Mouse (Mus musculus) liver, embryonic 13.5 days (tissue): ENCODE data around the gene Cacnb2. TPM values are rescaled to one million over a fixed set of nuclear protein-coding genes. Genes with fewer than 3 reads are reported as not detected.

Experiments used
- ATAC-seq: fragments of 200-750 bp; cut with Nextera tagmentation; 2 replicates; pipeline ENCODE4 v1.8.0; 2017; ENCODE audit warnings: low read depth, mild to moderate bottlenecking, moderate number of reproducible peaks, moderate library complexity
- DNase-seq: peaks from one replicate; pipeline ENCODE4 v3.0.0; 2022
- H3K27ac ChIP-seq: fragments of 300-500 bp; sonication (generic); 2 replicates; pipeline ENCODE4 v1.5.1; 2015; ENCODE audit warnings: moderate library complexity, mild to moderate bottlenecking, inconsistent platforms
- H3K27me3 ChIP-seq: fragments of 300-500 bp; sonication (generic); 2 replicates; pipeline ENCODE4 v1.6.1; 2015; ENCODE audit warnings: mild to moderate bottlenecking, inconsistent platforms
- H3K36me3 ChIP-seq: fragments of 300-500 bp; sonication (generic); 2 replicates; pipeline ENCODE4 v1.6.1; 2015; ENCODE audit warnings: mild to moderate bottlenecking, inconsistent platforms
- H3K4me1 ChIP-seq: fragments of 300-500 bp; sonication (generic); replicated peaks from 2 replicates; pipeline ENCODE4 v1.6.1; 2015; ENCODE audit warnings: inconsistent platforms
- H3K4me2 ChIP-seq: fragments of 300-500 bp; sonication (generic); 2 replicates; pipeline ENCODE4 v1.6.1; 2015; ENCODE audit warnings: inconsistent platforms, mild to moderate bottlenecking, moderate library complexity
- H3K4me3 ChIP-seq: fragments of 300-500 bp; sonication (generic); replicated peaks from 2 replicates; pipeline ENCODE4 v1.5.1; 2015; ENCODE audit warnings: mild to moderate bottlenecking, inconsistent platforms
- H3K9ac ChIP-seq: fragments of 300-500 bp; sonication (generic); 2 replicates; pipeline ENCODE4 v1.6.1; 2015; ENCODE audit warnings: mild to moderate bottlenecking, inconsistent platforms
- H3K9me3 ChIP-seq: fragments of 300-500 bp; sonication (generic); replicated peaks from 2 replicates; pipeline ENCODE4 v1.6.1; 2016; ENCODE audit warnings: inconsistent platforms
- WGBS: fragments of 180-500 bp; shearing (Covaris S2); methylation state at CpG from one replicate; pipeline ENCODE4 v1.1.7; 2015; ENCODE audit not compliant: insufficient replicate concordance; 5-methylcytosine and 5-hydroxymethylcytosine counted together
- polyA plus RNA-seq: library from polyadenylated mRNA; unstranded; fragments of >200 nt; fragmentation: Nextera tagmentation; extraction: Ambion mirVana; gene quantifications from 2 replicates; pipeline ENCODE4 v1.2.1, GENCODE M21; 2015

Cacnb2 gene
- polyA plus RNA-seq, 1 experiment from 2014 or later = 0.30 TPM

DNA sequence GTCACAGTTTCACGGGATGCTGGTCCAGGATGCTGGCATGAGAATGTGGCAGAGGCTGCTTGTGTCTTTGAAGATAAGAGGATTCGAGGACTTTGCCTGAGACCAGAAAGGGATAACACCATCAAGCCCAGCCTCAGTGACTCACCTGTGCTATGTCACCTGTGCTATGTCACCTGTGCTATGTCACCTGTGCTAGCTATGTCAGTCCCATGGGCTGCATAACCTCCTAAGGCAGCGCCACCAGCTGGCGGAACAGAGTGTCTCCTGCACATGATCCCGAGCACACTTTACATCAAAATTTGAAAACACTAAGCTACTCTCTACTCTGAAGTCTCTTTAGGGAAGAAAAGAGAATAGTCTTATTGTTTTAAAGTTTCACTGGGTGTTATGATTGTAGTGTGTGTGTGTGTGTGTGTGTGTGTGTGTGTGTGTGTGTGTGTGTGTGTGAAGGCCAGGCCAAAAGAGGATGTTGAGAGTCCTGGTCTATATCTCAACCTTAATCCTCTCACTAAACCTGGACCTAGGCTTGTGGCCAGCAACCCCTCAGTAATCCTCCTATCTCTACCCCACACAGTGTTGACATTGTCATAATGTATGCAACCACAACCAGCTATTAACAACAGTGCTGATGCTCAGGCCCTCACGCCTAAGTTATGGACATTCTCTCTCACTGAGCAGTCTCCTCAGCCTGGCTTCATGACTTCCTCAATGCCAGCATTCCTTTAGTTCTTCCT, 17.4 kb downstream of the Cacnb2 start:
- DNase-seq (no peak), ATAC-seq (no peak)
- H3K9ac ChIP-seq = no peak overlapping the region
- no peaks in the 10 kb centered on the region for H3K4me1 ChIP-seq
- H3K9me3 ChIP-seq = no peaks in the 10 kb centered on the region
- H3K27ac ChIP-seq = no peak overlapping the region
- WGBS = 50% methylated on average over 6 of the region's 6 CpGs
- H3K27me3 ChIP-seq = no peaks in the 10 kb centered on the region
- no peak overlapping the region for H3K4me2 ChIP-seq
- H3K36me3 ChIP-seq = no peaks in the 10 kb centered on the region
- no peak overlapping the region for H3K4me3 ChIP-seq

GRCm38 (mm10) chr2:14620891-14621290, 18.0 kb downstream of the Cacnb2 start:
- Histone ChIP-seq H3K4me2 (no peak overlapping the region), H3K27me3 (no peaks in the 10 kb centered on the region), H3K9me3 (no peaks in the 10 kb centered on the region), H3K36me3 (no peaks in the 10 kb centered on the region), H3K27ac (no peak overlapping the region), H3K9ac (no peak overlapping the region), H3K4me1 (no peaks in the 10 kb centered on the region), H3K4me3 (no peak overlapping the region)
- ATAC-seq (no peak), DNase-seq (no peak)
- WGBS = 59% methylated on average over 4 of the region's 4 CpGs

DNA sequence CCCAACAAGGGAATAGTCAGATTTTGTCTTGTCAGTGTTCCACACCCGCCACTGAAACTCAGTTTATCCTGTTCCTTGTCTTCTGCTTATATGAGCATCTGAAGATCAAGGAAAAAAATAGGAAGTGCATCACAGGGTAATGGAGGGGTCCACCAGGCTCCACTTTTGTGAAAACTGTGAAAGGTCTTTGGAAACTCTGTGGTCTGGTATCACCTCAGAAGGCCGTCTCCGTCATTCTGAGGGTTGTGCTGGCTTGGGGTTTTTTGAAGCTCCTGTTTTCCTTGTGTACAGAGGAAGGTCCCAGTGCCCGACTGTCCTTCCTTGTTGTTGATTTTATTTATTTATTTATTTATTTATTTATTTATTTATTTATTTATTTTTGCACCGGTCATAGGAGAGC, 20.9 kb downstream of the Cacnb2 start:
- DNase-seq = no peak
- Histone ChIP-seq H3K4me1 (no peaks in the 10 kb centered on the region), H3K27ac (no peak overlapping the region), H3K36me3 (no peaks in the 10 kb centered on the region), H3K4me3 (no peak overlapping the region), H3K4me2 (no peak overlapping the region), H3K9ac (no peak overlapping the region), H3K9me3 (no peaks in the 10 kb centered on the region), H3K27me3 (no peaks in the 10 kb centered on the region)
- ATAC-seq = no peak
- 61% methylated on average over 5 of the region's 5 CpGs for WGBS

DNA sequence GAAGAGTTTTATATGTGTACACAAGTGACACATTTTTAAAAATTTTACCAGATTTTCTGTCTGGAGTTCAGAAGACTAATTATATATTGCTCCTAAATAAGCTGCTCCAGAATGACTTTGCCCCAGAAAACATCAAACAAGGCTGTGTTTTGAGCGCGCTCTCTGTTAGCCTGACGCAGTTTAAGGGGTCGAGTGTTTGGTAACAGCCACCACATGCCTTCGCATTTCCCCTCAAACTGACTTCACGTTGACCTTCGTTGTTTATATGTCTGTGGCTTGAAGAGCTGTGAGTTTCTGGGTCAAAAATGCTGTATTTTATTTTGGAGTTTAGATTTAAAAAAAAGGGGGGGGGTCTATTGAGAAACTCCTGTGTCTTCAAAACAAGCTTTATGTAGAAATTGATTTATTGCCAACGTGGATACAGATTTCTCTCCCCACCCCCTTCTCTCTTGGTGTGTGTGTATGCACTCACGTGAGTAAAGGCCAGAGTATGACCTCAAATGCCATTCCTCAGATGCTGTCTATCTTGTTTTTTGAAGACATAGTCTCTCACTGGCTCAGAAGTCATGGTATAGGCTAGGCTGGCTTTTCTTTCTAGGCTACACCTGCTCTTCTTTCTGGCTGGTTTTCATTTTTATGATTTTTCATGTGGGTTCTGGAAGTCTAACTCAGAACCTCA, 27.1 kb downstream of the Cacnb2 start:
- ATAC-seq = no peak
- no peak overlapping the region for H3K4me2 ChIP-seq
- no peaks in the 10 kb centered on the region for H3K27me3 ChIP-seq
- H3K36me3 ChIP-seq = no peaks in the 10 kb centered on the region
- H3K4me3 ChIP-seq = no peak overlapping the region
- no peak for DNase-seq
- no peaks in the 10 kb centered on the region for H3K9me3 ChIP-seq
- H3K4me1 ChIP-seq = no peaks in the 10 kb centered on the region
- H3K9ac ChIP-seq = no peak overlapping the region
- 56% methylated on average over 9 of the region's 9 CpGs for WGBS
- no peak overlapping the region for H3K27ac ChIP-seq

GRCm38 (mm10) chr2:14631590-14631989, 28.7 kb downstream of the Cacnb2 start:
- Histone ChIP-seq H3K27me3 (no peaks in the 10 kb centered on the region), H3K9ac (no peak overlapping the region), H3K27ac (no peak overlapping the region), H3K36me3 (no peaks in the 10 kb centered on the region), H3K9me3 (no peaks in the 10 kb centered on the region), H3K4me1 (no peaks in the 10 kb centered on the region), H3K4me3 (no peak overlapping the region), H3K4me2 (no peak overlapping the region)
- peak; percentile 13 for DNase-seq
- 14% methylated on average over 1 of the region's 1 CpGs for WGBS
- no peak for ATAC-seq

DNA sequence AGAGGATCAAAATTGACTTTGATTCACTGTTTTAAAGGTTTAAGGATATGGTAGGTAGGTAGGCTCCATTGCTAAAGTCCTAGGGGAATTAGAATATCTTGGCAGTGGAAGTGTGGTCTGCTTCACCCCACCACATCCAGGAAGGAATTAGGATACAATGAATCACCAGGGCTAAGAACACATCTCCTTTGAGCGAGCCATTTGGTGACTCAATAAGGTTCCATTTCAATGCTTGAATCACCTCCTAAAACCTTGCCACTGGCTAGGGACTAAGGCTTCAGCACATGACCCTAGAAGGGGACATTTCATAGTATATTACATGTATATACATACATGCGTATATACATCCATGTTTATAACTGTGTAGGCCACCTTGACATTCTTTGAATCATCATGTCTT, 30.3 kb downstream of the Cacnb2 start:
- no peaks in the 10 kb centered on the region for H3K9me3 ChIP-seq
- no peaks in the 10 kb centered on the region for H3K36me3 ChIP-seq
- no peak overlapping the region for H3K4me3 ChIP-seq
- no peaks in the 10 kb centered on the region for H3K27me3 ChIP-seq
- no peak for DNase-seq
- 76% methylated on average over 2 of the region's 2 CpGs for WGBS
- no peaks in the 10 kb centered on the region for H3K4me1 ChIP-seq
- H3K4me2 ChIP-seq = no peak overlapping the region
- no peak for ATAC-seq
- no peak overlapping the region for H3K27ac ChIP-seq
- H3K9ac ChIP-seq = no peak overlapping the region

- Histone ChIP-seq H3K36me3 (no peaks in the 10 kb centered on the region), H3K9me3 (no peaks in the 10 kb centered on the region), H3K4me3 (no peak overlapping the region), H3K27ac (no peak overlapping the region), H3K27me3 (no peaks in the 10 kb centered on the region), H3K4me2 (no peak overlapping the region), H3K9ac (no peak overlapping the region), H3K4me1 (no peaks in the 10 kb centered on the region)
- ATAC-seq (no peak), DNase-seq (no peak)
- WGBS = 66% methylated on average over 4 of the region's 4 CpGs
Measured at GRCm38 (mm10) chr2:14639266-14639665, 36.4 kb downstream of the Cacnb2 start.

DNA sequence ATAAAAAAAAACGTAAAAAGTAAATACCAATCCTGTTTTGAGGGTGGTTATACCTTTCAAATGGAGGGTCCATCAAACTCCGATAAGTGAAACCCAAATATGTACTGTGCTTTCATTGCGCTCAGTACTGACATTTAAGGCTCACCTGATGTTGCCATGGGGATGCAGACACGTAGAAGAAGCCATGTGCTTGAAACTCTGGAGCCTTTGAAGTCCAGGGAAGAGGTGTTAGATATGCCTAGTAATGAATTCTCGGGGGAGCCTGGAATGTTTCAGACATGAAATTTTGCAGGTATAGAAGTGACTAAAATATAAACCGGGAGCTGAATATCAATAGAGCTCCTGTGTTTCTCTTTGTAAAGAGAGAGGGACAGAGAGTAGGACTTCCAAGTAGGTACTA, 37.0 kb downstream of the Cacnb2 start:
- 68% methylated on average over 6 of the region's 6 CpGs for WGBS
- no peak overlapping the region for H3K4me3 ChIP-seq
- DNase-seq = no peak

GRCm38 (mm10) chr2:14641040-14641439, 38.2 kb downstream of the Cacnb2 start:
- H3K27ac ChIP-seq = no peak overlapping the region
- no peak for ATAC-seq

More for the DNA sequence above, 37.0 kb downstream of the Cacnb2 start:
- H3K9me3 ChIP-seq = no peaks in the 10 kb centered on the region
- H3K9ac ChIP-seq = no peak overlapping the region
- H3K27me3 ChIP-seq = no peaks in the 10 kb centered on the region
- H3K36me3 ChIP-seq = no peaks in the 10 kb centered on the region
- H3K27ac ChIP-seq = no peak overlapping the region
- H3K4me2 ChIP-seq = no peak overlapping the region
- no peak for ATAC-seq
- H3K4me1 ChIP-seq = no peaks in the 10 kb centered on the region

DNA sequence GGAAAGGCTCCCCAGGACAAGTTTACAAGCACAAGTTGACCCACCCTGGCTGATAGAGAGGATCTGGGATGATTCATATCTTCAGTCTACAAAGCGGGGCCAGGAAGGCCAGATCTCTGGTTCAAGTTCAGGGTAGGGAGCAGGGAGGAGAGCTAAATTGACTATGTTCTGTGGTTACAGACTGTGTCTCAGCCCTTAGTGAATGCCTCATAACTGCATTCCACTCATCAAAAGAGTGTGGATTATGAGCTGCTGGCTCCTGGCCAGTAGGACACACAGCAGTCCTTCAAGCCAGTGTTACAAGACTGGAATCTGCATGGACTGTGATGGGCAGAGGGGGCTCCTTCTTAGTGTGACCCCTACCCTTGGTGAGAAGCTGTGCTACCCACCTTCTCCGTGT, 48.4 kb downstream of the Cacnb2 start:
- Histone ChIP-seq H3K27me3 (no peaks in the 10 kb centered on the region), H3K27ac (no peak overlapping the region), H3K36me3 (no peaks in the 10 kb centered on the region), H3K4me3 (no peak overlapping the region), H3K9ac (no peak overlapping the region), H3K4me2 (no peak overlapping the region), H3K9me3 (no peaks in the 10 kb centered on the region), H3K4me1 (no peaks in the 10 kb centered on the region)
- 62% methylated on average over 2 of the region's 2 CpGs for WGBS
- DNase-seq (no peak), ATAC-seq (no peak)

More at GRCm38 (mm10) chr2:14641040-14641439, 38.2 kb downstream of the Cacnb2 start:
- Histone ChIP-seq H3K9ac (no peak overlapping the region), H3K27me3 (no peaks in the 10 kb centered on the region), H3K4me1 (no peaks in the 10 kb centered on the region), H3K9me3 (no peaks in the 10 kb centered on the region), H3K4me2 (no peak overlapping the region), H3K36me3 (no peaks in the 10 kb centered on the region), H3K4me3 (no peak overlapping the region)
- DNase-seq = no peak
- WGBS = 43% methylated on average over 2 of the region's 2 CpGs

- WGBS = 63% methylated on average over 4 of the region's 4 CpGs
- no peak overlapping the region for H3K9ac ChIP-seq
- H3K27me3 ChIP-seq = no peaks in the 10 kb centered on the region
- no peak overlapping the region for H3K4me3 ChIP-seq
- no peak overlapping the region for H3K4me2 ChIP-seq
- H3K4me1 ChIP-seq = no peaks in the 10 kb centered on the region
- no peak for DNase-seq
- no peaks in the 10 kb centered on the region for H3K36me3 ChIP-seq
- H3K9me3 ChIP-seq = no peaks in the 10 kb centered on the region
- H3K27ac ChIP-seq = no peak overlapping the region
- no peak for ATAC-seq
Measured at GRCm38 (mm10) chr2:14656673-14657072, 53.8 kb downstream of the Cacnb2 start.
